ENCODE assay signal across 26 mouse cellular contexts in the genomic region with DNA sequence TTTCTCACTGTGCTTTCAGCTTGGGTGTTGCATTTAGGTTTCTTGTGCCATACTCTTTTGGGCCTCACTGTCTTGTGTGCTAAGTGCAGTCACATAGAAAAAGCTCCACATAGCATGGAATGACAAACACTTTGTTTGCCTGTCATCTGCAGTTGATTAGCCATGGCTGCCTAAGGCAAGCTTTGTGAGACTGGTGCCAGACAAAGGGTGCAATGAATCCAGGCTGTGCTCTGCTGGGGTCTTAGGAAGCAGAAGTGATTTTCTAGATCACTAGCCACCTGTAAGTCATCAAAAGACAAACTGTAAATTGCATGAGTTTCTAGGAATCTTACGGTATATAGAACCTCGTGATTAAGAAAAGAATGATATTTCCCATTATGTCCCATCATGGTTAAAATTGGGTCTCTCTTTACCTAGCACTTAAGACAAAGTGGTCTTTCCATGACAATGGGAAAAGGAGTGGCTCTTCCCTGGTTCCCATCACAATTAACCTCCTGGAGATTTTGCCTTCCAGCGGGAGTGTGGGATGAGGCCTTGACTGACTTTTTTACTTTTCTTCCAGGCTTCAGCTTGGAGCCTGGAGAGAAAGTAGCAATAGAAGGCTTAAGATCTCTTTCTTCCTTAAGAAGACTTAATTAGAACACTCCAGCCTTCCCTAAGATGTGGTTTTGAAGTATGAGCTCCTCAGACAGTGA.
DNase-seq lines count a peak whose midpoint lies in the region; ATAC-seq and TF ChIP-seq lines count a peak whose summit lies in the region.
"Had no signal": no experiment of that assay in that cellular context is flagged by ENCODE, and none has a peak within 500 bp of the region (broad histone marks: within the 10 kb centered on the region; RNA-seq: fewer than 3 reads in every experiment).

No protein-coding gene starts in this region.

- no peak overlapping the region for H3K4me2 ChIP-seq in embryonic facial prominence, embryonic 14.5 days (ENCODE audit: low read depth, low read length)
- no peak overlapping the region for H3K4me2 ChIP-seq in intestine, postnatal 0 days (replicated peaks; ENCODE audit: low read depth)
- H3K4me2 ChIP-seq: heart, embryonic 12.5 days; liver, embryonic 15.5 days; lung, embryonic 15.5 days; neural tube, embryonic 12.5 days had no signal

- H3K9me3 ChIP-seq in ES-Bruce4 (replicated peaks; ENCODE audit: control insufficient read depth, insufficient read depth, low read length, poor library complexity, severe bottlenecking), result peaks cover 5% of the 10 kb centered on the region
- H3K9me3 ChIP-seq in embryonic facial prominence, embryonic 14.5 days (ENCODE audit: control insufficient read depth, low read length), result no peaks in the 10 kb centered on the region
- no peaks in the 10 kb centered on the region for H3K9me3 ChIP-seq in intestine, postnatal 0 days (ENCODE audit: control insufficient read depth)
- H3K9me3 ChIP-seq: heart, embryonic 12.5 days; liver, embryonic 15.5 days; lung, embryonic 15.5 days; megakaryocyte, embryonic 14.5 days; neural tube, embryonic 12.5 days had no signal

- H3K4me3 ChIP-seq in ES-Bruce4 (ENCODE audit: low read depth, low read length), result no peak overlapping the region
- H3K4me3 ChIP-seq in embryonic facial prominence, embryonic 14.5 days (ENCODE audit: low read depth, low read length), result no peak overlapping the region
- no peak overlapping the region for H3K4me3 ChIP-seq in intestine, postnatal 0 days (ENCODE audit: low read depth, low read length)
- H3K4me3 ChIP-seq: heart, embryonic 12.5 days; liver, embryonic 15.5 days; lung, embryonic 15.5 days; megakaryocyte, embryonic 14.5 days; neural tube, embryonic 12.5 days had no signal

- TF ChIP-seq EP300 in ES-Bruce4 (IDR thresholded peaks at IDR 0.05; ENCODE audit: insufficient read depth, low read depth, low read length), result no peak

- peak; percentile 32 for DNase-seq in 3T3-L1 (ENCODE audit: low read depth, low spot score)
- DNase-seq in ZHBTc4 (ENCODE audit: low read depth, low spot score), result peak; percentile 71
- peak; percentile 72 for DNase-seq in embryonic facial prominence, embryonic 14.5 days (ENCODE audit: low spot score)
- DNase-seq in urinary bladder, adult 18-20 months (ENCODE audit: low spot score in 2 of 2), result no peak
- no peak for DNase-seq in Muller cell, postnatal 12 days (ENCODE audit: inconsistent ontology term)
- no peak for DNase-seq in testis, postnatal 10 days (ENCODE audit: low spot score)
- DNase-seq: cerebellum, adult 11 months; cerebellum, postnatal 10 days; gastrocnemius, postnatal 10 days; heart, adult 11 months; heart, postnatal 10 days; kidney, adult 2 months; layer of hippocampus, adult 9-11 months; liver; lung, postnatal 36 days; midbrain, embryonic 14.5 days; thymus, postnatal 14 days had no signal

- no peaks in the 10 kb centered on the region for H3K36me3 ChIP-seq in ES-Bruce4 (ENCODE audit: control insufficient read depth, insufficient read depth, low read length, poor library complexity, severe bottlenecking)
- no peaks in the 10 kb centered on the region for H3K36me3 ChIP-seq in embryonic facial prominence, embryonic 14.5 days (ENCODE audit: control insufficient read depth, insufficient read depth, low read length)
- H3K36me3 ChIP-seq in intestine, postnatal 0 days (ENCODE audit: control insufficient read depth, insufficient read depth), result no peaks in the 10 kb centered on the region
- H3K36me3 ChIP-seq: heart, embryonic 12.5 days; liver, embryonic 15.5 days; lung, embryonic 15.5 days; neural tube, embryonic 12.5 days had no signal

- no peaks in the 10 kb centered on the region for H3K27me3 ChIP-seq in ES-Bruce4 (ENCODE audit: control insufficient read depth, insufficient read depth, low read length, poor library complexity, severe bottlenecking)
- H3K27me3 ChIP-seq in embryonic facial prominence, embryonic 14.5 days (replicated peaks; ENCODE audit: control insufficient read depth, insufficient read depth, low read length), result no peaks in the 10 kb centered on the region
- H3K27me3 ChIP-seq in intestine, postnatal 0 days (replicated peaks; ENCODE audit: control insufficient read depth, insufficient read depth, low read length), result no peaks in the 10 kb centered on the region
- H3K27me3 ChIP-seq: heart, embryonic 12.5 days; liver, embryonic 15.5 days; lung, embryonic 15.5 days; megakaryocyte, embryonic 14.5 days; neural tube, embryonic 12.5 days had no signal

- no peak for TF ChIP-seq POLR2A in ES-Bruce4 (IDR thresholded peaks at IDR 0.05; ENCODE audit: insufficient read depth, low read length)

- ATAC-seq in embryonic facial prominence, embryonic 14.5 days (ENCODE audit: low read depth), result no peak
- no peak for ATAC-seq in intestine, postnatal 0 days
- ATAC-seq: forebrain, embryonic 14.5 days; hindbrain, postnatal 0 days had no signal

- TF ChIP-seq CTCF in ES-Bruce4 (IDR thresholded peaks at IDR 0.05; ENCODE audit: low read depth, low read length), result no peak
- TF ChIP-seq CTCF in intestine, postnatal 0 days (IDR thresholded peaks at IDR 0.05; ENCODE audit: low read depth), result no peak

- H3K9ac ChIP-seq in ES-Bruce4 (ENCODE audit: low read depth, poor library complexity, severe bottlenecking), result no peak overlapping the region
- no peak overlapping the region for H3K9ac ChIP-seq in embryonic facial prominence, embryonic 14.5 days (ENCODE audit: low read depth, low read length)
- H3K9ac ChIP-seq in intestine, postnatal 0 days (ENCODE audit: low read depth, low read length), result no peak overlapping the region
- H3K9ac ChIP-seq: heart, embryonic 12.5 days; liver, embryonic 15.5 days; lung, embryonic 15.5 days; neural tube, embryonic 12.5 days had no signal

- H3K4me1 ChIP-seq in ES-Bruce4 (ENCODE audit: control insufficient read depth, insufficient read depth, low read length), result peaks cover 2% of the 10 kb centered on the region
- no peaks in the 10 kb centered on the region; the same call in 1 of the 2 replicates for H3K4me1 ChIP-seq in embryonic facial prominence, embryonic 14.5 days (ENCODE audit: control insufficient read depth, insufficient read depth, low read length)
- H3K4me1 ChIP-seq in intestine, postnatal 0 days (replicated peaks; ENCODE audit: control insufficient read depth, insufficient read depth, low read length), result no peaks in the 10 kb centered on the region
- H3K4me1 ChIP-seq: heart, embryonic 12.5 days; liver, embryonic 15.5 days; lung, embryonic 15.5 days; megakaryocyte, embryonic 14.5 days; neural tube, embryonic 12.5 days had no signal

- peak overlapping the region; percentile 67 for H3K27ac ChIP-seq in ES-Bruce4 (ENCODE audit: insufficient read depth, low read length)
- no peak overlapping the region; the same call in 1 of the 2 replicates for H3K27ac ChIP-seq in embryonic facial prominence, embryonic 14.5 days (replicated peaks; ENCODE audit: low read depth, low read length)
- H3K27ac ChIP-seq in intestine, postnatal 0 days (ENCODE audit: low read depth, low read length), result no peak overlapping the region
- H3K27ac ChIP-seq: hindbrain, postnatal 0 days; liver, embryonic 15.5 days; lung, embryonic 15.5 days; neural tube, embryonic 12.5 days had no signal

- WGBS in embryonic facial prominence, embryonic 14.5 days, result 52% methylated on average over 3 of the region's 3 CpGs
- 83% methylated on average over 3 of the region's 3 CpGs for WGBS in intestine, postnatal 0 days

Comparison
In these comparisons a context has a peak if more than half of its experiments do, and no peak if none do; other contexts are left out.
1. DNase-seq: peak in 3T3-L1 (single experiment), ZHBTc4 (single experiment) and embryonic facial prominence, embryonic 14.5 days (single experiment); none in urinary bladder, adult 18-20 months (0 of 2), Muller cell, postnatal 12 days (single experiment) and testis, postnatal 10 days (single experiment).